Mouse (Mus musculus): ENCODE results near the gene Dad1.

Dad1 gene

GRCm38 (mm10) chr14:54253741-54254291 is at the start of gene Dad1, which contains the start of gene Abhd4:
Gene Dad1 (minus strand): TSS chr14:54254104.
Gene Abhd4 (plus strand): TSS chr14:54254188.
- DNase-seq, result peak; percentile 98

- no peak for DNase-seq
Observed at GRCm38 (mm10) chr14:54300676-54301075, 46.8 kb upstream of the Dad1 start.

GRCm38 (mm10) chr14:54300136-54300535 is 46.2 kb upstream of the Dad1 start:
- no peak for DNase-seq

GRCm38 (mm10) chr14:54284839-54285238 is 30.9 kb upstream of the Dad1 start, which contains the start of gene Olfr49:
Gene Olfr49 (minus strand): TSS chr14:54284939.
- no peak for DNase-seq

- DNase-seq, result no peak
Observed at GRCm38 (mm10) chr14:54276446-54276845, 22.5 kb upstream of the Dad1 start.

GRCm38 (mm10) chr14:54272696-54273095 is 18.8 kb upstream of the Dad1 start:
- no peak for DNase-seq

- no peak for DNase-seq
Observed at GRCm38 (mm10) chr14:54271976-54272606, 18.2 kb upstream of the Dad1 start.

GRCm38 (mm10) chr14:54270413-54270812 is 16.5 kb upstream of the Dad1 start:
- DNase-seq, result no peak

GRCm38 (mm10) chr14:54269566-54269965 is 15.7 kb upstream of the Dad1 start:
- no peak for DNase-seq

GRCm38 (mm10) chr14:54267966-54268365 is 14.1 kb upstream of the Dad1 start:
- no peak for DNase-seq

- no peak for DNase-seq
Observed at GRCm38 (mm10) chr14:54265951-54266350, 12.0 kb upstream of the Dad1 start.

- no peak for DNase-seq
Observed at GRCm38 (mm10) chr14:54265093-54265492, 11.2 kb upstream of the Dad1 start.

- DNase-seq, result no peak
Observed at GRCm38 (mm10) chr14:54264231-54264630, 10.3 kb upstream of the Dad1 start.

- no peak for DNase-seq
Observed at GRCm38 (mm10) chr14:54263099-54263498, 9.2 kb upstream of the Dad1 start.

- DNase-seq, result no peak
Observed at GRCm38 (mm10) chr14:54262622-54263021, 8.7 kb upstream of the Dad1 start.

- DNase-seq, result no peak
Observed at GRCm38 (mm10) chr14:54261386-54261785, 7.5 kb upstream of the Dad1 start.

- DNase-seq, result no peak
Observed at GRCm38 (mm10) chr14:54260196-54260595, 6.3 kb upstream of the Dad1 start.

GRCm38 (mm10) chr14:54259722-54260085 is 5.8 kb upstream of the Dad1 start:
- no peak for DNase-seq

- peak; percentile 84 for DNase-seq
Observed at GRCm38 (mm10) chr14:54259003-54259721, 5.3 kb upstream of the Dad1 start.

GRCm38 (mm10) chr14:54258131-54258670 is 4.3 kb upstream of the Dad1 start:
- no peak for DNase-seq

- no peak for DNase-seq
Observed at GRCm38 (mm10) chr14:54254670-54255202, 832 bp upstream of the Dad1 start.

GRCm38 (mm10) chr14:54250122-54250521 is 3.8 kb downstream of the Dad1 start:
- DNase-seq, result no peak

- DNase-seq, result no peak
Observed at GRCm38 (mm10) chr14:54249326-54249725, 4.6 kb downstream of the Dad1 start.

GRCm38 (mm10) chr14:54246232-54246631 is 7.7 kb downstream of the Dad1 start:
- no peak for DNase-seq
